Mouse (Mus musculus) c-Kit-positive CD71-positive TER-119-positive erythroid progenitor cells, embryonic 14.5 days (primary cell): Measurements from ENCODE around the gene 4930579F01Rik.
"Not testable (repeated sequence)": the region's sequence is repeated elsewhere in the genome, so short reads cannot be mapped to it uniquely, and the experiment has no call there.

ENCODE experiments used
- DNase-seq: peaks from one replicate; pipeline ENCODE4 v3.0.0-alpha.2; 2013; ENCODE audit warnings: low spot score

Gene 4930579F01Rik

GRCm38 (mm10) chr3:138144642-138145171 lies 48.9 kb downstream of the 4930579F01Rik start, which contains the start of gene Mttp:
TSS of gene Mttp (minus strand) at chr3:138144968.
- peak; percentile 89 for DNase-seq

GRCm38 (mm10) chr3:138144060-138144641 lies 49.5 kb downstream of the 4930579F01Rik start:
- DNase-seq = no peak

- peak; percentile 96 for DNase-seq
Observed at GRCm38 (mm10) chr3:138143315-138144059, 50.1 kb downstream of the 4930579F01Rik start, which contains the start of gene Trmt10a. TSS of gene Trmt10a (plus strand) at chr3:138143448.

GRCm38 (mm10) chr3:138142733-138143314 lies 50.8 kb downstream of the 4930579F01Rik start:
- DNase-seq = peak; percentile 22

DNA sequence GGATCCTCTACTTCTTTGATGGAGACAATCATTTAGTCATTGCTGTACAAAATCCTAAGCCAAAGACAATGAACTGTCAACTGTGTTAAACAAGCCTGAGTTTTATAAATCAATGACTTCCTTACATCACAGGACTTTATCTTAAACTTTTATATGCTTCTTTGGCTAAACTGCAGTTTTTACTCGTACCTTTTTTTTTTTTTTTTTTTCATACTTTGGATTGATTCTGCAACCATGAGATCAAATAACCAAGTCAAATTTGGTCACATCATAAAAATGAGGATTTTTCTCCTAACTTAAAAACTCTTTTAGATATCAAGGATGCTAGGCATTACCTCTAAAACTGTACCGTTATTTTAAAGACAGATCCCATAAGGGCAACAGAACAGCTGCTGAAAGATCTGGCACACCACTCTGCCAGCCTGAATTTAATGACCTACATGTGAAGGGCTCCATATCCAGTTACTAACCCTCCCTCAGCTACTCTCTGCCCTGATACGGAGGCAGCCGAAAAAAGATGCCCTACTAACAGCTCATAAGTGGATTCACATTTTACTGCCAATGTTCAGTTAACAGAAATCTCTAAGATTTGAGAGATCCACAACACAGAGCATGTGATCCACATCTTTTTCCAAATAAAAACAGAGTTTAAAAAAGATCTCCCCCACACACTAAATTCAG lies 51.4 kb downstream of the 4930579F01Rik start:
- DNase-seq = peak; percentile 16

DNA sequence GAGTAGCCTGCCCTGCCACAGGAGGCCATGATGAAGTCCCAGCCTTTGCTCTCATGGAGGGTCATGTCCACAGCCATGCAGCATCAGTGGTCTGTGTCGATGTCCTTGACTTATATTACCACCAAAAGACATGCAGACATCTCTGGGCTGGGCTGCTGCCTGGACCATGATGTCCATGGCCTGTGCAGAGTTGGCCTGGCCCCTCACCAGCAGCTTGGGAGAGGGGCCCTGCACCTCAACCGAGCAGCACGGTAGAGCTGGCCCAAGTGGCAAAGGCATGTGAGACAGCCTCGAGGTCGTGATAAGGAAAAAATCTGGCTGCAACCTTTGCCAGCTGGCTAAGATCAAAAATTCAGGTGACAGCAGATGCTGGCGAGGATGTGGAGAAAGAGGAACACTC lies 54.0 kb downstream of the 4930579F01Rik start:
- DNase-seq = no peak

DNA sequence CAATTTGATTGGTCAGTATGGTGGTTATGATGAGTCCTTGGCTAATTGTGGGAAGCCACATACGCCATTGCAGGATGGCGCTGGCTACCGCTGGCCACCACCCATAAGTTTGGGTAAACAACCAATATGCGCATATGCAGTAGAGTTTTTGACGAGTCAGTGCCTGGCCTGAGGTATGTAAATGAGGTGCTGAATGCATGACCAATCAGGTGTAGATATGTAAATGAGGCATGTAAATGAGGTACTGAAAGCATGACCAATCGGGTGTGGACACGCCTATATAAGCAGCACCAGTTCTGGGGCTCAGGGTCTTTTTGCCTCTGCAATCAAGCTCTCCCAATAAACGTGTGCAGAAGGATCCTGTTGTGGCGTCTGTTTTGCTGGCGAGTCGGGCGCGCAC lies 55.5 kb downstream of the 4930579F01Rik start:
- not testable (repeated sequence) for DNase-seq

DNA sequence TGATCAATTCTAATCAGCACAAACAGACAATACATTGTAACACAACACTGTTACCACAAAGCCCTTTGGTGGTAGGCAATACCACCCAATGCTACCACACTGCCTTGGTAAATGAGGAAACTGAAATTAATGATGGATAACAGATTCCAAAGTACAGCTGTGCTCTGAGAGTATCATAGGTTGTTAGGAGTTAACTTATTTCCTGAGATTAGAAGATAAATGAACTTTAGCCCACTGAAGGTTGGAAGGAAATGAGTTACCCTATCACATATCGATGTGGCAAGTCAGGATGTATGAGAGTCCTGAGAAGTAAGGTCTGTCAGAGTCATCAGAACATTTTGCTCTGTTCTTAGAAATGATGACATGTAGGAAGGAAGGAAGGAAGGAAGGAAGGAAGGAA lies 59.1 kb downstream of the 4930579F01Rik start:
- no peak for DNase-seq

- DNase-seq = no peak
Observed at GRCm38 (mm10) chr3:138133916-138134315, 59.7 kb downstream of the 4930579F01Rik start.

DNA sequence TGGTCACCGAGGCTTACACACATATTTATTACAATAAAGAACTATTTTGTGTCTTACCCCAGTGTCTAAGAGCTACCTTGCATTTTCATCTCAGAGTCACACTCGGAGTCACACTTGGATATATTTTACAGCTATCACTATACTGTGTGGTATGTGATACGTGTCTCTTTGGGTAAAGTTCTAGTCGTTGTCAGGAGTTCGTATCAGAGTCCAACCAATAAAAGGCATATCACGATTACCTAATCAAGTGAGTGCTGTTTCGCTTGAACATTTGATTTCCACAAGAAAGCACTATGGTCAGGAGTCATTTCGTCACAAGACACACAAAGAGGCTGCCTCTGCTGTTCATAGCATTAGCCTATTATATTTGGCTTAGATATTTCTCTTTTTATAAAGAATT lies 60.2 kb downstream of the 4930579F01Rik start:
- no peak for DNase-seq

GRCm38 (mm10) chr3:138131168-138131567 lies 62.5 kb downstream of the 4930579F01Rik start:
- no peak for DNase-seq

DNA sequence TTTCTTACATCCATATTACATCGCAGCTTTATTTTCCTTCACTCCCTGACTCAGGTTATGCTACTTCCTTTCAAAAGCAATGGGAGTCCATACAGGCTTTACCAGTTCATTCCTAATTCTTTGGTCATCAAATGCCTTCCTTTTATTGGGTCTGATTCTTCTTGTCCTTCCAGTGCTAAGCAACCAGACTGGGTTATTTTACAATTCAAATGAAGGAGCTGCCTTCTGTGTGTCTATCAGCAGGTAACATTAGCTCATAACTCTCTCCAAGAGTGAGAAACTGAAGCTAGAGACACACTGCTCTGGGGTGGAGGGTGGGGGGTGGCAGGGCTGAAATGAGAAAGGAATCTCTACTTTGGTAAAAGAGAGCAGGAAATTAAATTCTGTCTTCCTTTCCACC lies 62.9 kb downstream of the 4930579F01Rik start:
- DNase-seq = no peak

GRCm38 (mm10) chr3:138129110-138129509 lies 64.5 kb downstream of the 4930579F01Rik start:
- DNase-seq = no peak

DNA sequence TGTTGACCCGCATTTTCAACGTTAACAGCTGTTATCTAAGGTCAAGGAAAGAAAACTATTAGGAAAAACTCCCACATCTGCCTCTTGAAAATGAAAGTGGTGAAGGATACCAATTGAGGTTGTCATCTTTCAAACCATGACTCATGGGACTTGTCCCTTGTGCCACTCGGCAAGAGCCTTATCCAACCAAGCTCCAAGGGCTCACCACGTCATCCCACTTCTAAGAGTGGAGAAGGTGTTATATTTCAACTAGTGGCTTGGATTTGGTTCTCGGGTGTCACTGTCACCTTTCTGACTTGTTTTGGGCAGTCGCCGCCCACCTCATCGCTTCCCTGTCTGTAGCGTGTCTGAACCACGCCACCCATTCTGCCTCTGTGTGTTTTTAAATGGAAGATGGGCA lies 69.8 kb downstream of the 4930579F01Rik start:
- DNase-seq = no peak

GRCm38 (mm10) chr3:138121461-138121860 lies 72.2 kb downstream of the 4930579F01Rik start:
- DNase-seq = no peak

GRCm38 (mm10) chr3:138119444-138120105 lies 74.0 kb downstream of the 4930579F01Rik start:
- DNase-seq = no peak

DNA sequence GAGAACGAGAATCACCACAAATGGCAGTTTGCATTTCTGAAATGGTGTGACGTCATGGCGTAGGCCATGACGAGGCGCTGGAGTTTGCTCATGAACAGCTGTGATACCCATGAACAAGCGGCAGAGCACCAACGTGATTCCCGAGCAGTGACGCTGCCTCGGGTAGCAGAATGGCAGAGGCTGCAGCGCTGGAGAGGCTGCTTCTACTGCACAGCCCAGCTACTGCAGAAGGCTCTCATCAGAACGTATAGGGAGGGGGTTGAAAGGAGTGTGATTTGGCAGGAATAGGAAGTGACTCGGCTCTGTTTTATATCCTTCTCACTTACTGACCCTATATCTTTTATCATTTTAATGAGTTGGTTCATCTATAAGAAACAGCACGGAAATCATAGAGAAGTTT lies 74.8 kb downstream of the 4930579F01Rik start:
- DNase-seq = no peak

- DNase-seq = no peak
Observed at GRCm38 (mm10) chr3:138118392-138118791, 75.2 kb downstream of the 4930579F01Rik start.

- DNase-seq = no peak
Observed at GRCm38 (mm10) chr3:138116871-138117270, 76.8 kb downstream of the 4930579F01Rik start.

- DNase-seq = no peak
Observed at GRCm38 (mm10) chr3:138114106-138114505, 79.5 kb downstream of the 4930579F01Rik start.
